Mouse (Mus musculus) heart, embryonic 13.5 days (tissue): Measurements from ENCODE around the gene Thada. TPM values are rescaled to one million over a fixed set of nuclear protein-coding genes. Genes with fewer than 3 reads are reported as not detected.

Experiments
- ATAC-seq: fragments of 200-750 bp; cut with Nextera tagmentation; 2 replicates; pipeline ENCODE4 v1.8.0; 2017; ENCODE audit warnings: moderate TSS enrichment; ENCODE audit not compliant: insufficient number of reproducible peaks, low FRiP score, low TSS enrichment; ENCODE audit errors: extremely low read depth
- H3K27ac ChIP-seq: fragments of 300-500 bp; sonication (generic); replicated peaks from 2 replicates; pipeline ENCODE4 v1.5.1; 2015; ENCODE audit warnings: moderate library complexity, mild to moderate bottlenecking, inconsistent platforms
- H3K27me3 ChIP-seq: fragments of 300-500 bp; sonication (generic); replicated peaks from 2 replicates; pipeline ENCODE4 v1.6.1; 2015; ENCODE audit warnings: mild to moderate bottlenecking, inconsistent platforms
- H3K36me3 ChIP-seq: fragments of 300-500 bp; sonication (generic); 2 replicates; pipeline ENCODE4 v1.6.1; 2015; ENCODE audit warnings: mild to moderate bottlenecking, inconsistent platforms
- H3K4me1 ChIP-seq: fragments of 300-500 bp; sonication (generic); 2 replicates; pipeline ENCODE4 v1.6.1; 2015; ENCODE audit warnings: inconsistent platforms
- H3K4me2 ChIP-seq: fragments of 300-500 bp; sonication (generic); 2 replicates; pipeline ENCODE4 v1.6.1; 2015; ENCODE audit warnings: inconsistent platforms, mild to moderate bottlenecking, moderate library complexity
- H3K4me3 ChIP-seq: fragments of 300-500 bp; sonication (generic); 2 replicates; pipeline ENCODE4 v1.5.1; 2015; ENCODE audit warnings: moderate library complexity, mild to moderate bottlenecking, inconsistent platforms
- H3K9ac ChIP-seq: fragments of 300-500 bp; sonication (generic); 2 replicates; pipeline ENCODE4 v1.6.1; 2015; ENCODE audit warnings: inconsistent platforms, mild to moderate bottlenecking, moderate library complexity
- H3K9me3 ChIP-seq: fragments of 300-500 bp; sonication (generic); 2 replicates; pipeline ENCODE4 v1.6.1; 2016; ENCODE audit warnings: inconsistent platforms
- WGBS: fragments of 180-500 bp; shearing (Covaris S2); methylation state at CpG from one replicate; pipeline ENCODE4 v1.1.7; 2015; ENCODE audit warnings: mixed read lengths; 5-methylcytosine and 5-hydroxymethylcytosine counted together
- polyA plus RNA-seq: library from polyadenylated mRNA; unstranded; fragments of >200 nt; fragmentation: Nextera tagmentation; extraction: Ambion mirVana; gene quantifications from 2 replicates; pipeline ENCODE4 v1.2.1, GENCODE M21; 2015

Thada gene
- polyA plus RNA-seq, 1 experiment from 2014 or later, result 4.6 TPM

DNA sequence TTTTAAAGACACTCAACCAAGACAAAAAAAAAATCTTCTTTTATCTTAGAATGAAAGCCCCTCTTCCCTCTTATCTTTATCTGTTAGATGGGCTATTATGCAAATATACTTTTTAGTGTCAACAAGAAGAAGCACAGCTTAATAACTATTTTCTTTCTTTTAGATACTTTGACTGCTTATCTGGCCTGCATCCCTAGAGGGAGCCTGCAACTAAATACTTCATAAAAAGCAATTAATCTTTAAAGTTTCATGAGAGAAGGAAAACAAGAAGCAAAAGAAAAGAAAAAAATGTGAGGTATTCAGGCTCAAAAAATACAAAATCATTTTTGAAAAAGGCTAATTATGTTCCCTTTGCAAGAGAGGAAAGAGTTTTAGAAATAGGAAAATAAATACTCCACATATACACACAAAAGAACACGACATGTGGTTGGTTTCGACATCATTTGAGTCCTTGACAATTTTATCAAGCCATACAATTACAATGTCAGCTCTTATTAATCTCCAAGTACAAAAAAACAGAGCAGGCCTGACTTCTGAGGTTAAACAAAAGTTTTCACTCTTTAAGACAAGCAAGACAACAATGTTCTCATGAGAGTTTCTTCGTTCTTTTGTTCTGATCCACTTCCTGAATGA, 32.1 kb upstream of the Thada start:
- no peak for ATAC-seq
- Histone ChIP-seq H3K9ac (no peak overlapping the region), H3K36me3 (no peaks in the 10 kb centered on the region), H3K27me3 (no peaks in the 10 kb centered on the region; the same call in 1 of the 2 replicates), H3K9me3 (no peaks in the 10 kb centered on the region), H3K4me1 (no peaks in the 10 kb centered on the region), H3K27ac (no peak overlapping the region), H3K4me3 (no peak overlapping the region), H3K4me2 (no peak overlapping the region)
- 69% methylated on average over 3 of the region's 3 CpGs for WGBS

DNA sequence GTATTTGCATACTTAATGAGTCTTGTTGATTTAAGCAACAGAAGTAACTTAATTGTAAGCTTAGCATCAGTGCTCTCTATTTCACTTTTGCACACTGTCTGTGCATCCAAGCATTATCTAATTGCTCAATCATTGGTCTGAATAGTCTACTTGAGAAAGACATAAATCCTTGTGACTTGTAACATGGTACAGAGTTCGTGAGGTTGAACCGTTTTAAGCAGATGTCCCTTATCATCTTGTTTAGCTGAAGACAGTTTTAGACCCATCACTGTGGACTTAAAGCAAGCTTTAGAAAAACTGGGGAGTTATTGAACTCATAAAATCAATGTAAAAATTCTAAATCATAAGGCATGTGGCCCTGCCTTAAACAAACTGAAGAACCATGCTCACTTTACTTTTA, 31.6 kb upstream of the Thada start:
- H3K9me3 ChIP-seq, result no peaks in the 10 kb centered on the region
- no peak overlapping the region for H3K4me2 ChIP-seq
- no peak overlapping the region for H3K4me3 ChIP-seq
- H3K27me3 ChIP-seq, result no peaks in the 10 kb centered on the region; the same call in 1 of the 2 replicates
- 42% methylated on average over 2 of the region's 2 CpGs for WGBS
- H3K4me1 ChIP-seq, result no peaks in the 10 kb centered on the region
- no peak overlapping the region for H3K9ac ChIP-seq
- H3K27ac ChIP-seq, result no peak overlapping the region
- ATAC-seq, result no peak
- no peaks in the 10 kb centered on the region for H3K36me3 ChIP-seq

DNA sequence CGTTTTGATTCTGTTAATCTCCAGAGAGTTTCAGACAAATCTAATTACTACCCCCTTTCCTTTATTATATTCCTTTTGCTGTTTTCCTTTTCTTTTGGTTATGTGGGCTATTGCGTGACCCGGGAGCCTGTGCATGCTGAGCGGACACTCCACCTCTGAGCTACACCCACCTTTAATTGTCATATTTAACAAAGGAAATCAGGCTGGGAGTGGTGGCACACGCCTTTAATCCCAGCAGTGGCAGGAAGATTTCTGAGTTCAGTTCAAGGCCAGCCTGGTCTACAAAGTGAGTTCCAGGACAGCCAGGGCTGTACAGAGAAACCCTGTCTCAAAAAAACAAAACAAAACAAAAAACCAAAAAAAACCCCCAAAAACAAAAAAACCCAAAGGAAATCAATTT, 31.0 kb upstream of the Thada start:
- H3K4me2 ChIP-seq, result no peak overlapping the region
- H3K27ac ChIP-seq, result no peak overlapping the region
- 82% methylated on average over 5 of the region's 5 CpGs for WGBS
- no peaks in the 10 kb centered on the region for H3K4me1 ChIP-seq
- no peak for ATAC-seq
- no peak overlapping the region for H3K4me3 ChIP-seq
- no peaks in the 10 kb centered on the region; the same call in 1 of the 2 replicates for H3K27me3 ChIP-seq
- no peaks in the 10 kb centered on the region for H3K36me3 ChIP-seq
- no peaks in the 10 kb centered on the region for H3K9me3 ChIP-seq
- H3K9ac ChIP-seq, result no peak overlapping the region

DNA sequence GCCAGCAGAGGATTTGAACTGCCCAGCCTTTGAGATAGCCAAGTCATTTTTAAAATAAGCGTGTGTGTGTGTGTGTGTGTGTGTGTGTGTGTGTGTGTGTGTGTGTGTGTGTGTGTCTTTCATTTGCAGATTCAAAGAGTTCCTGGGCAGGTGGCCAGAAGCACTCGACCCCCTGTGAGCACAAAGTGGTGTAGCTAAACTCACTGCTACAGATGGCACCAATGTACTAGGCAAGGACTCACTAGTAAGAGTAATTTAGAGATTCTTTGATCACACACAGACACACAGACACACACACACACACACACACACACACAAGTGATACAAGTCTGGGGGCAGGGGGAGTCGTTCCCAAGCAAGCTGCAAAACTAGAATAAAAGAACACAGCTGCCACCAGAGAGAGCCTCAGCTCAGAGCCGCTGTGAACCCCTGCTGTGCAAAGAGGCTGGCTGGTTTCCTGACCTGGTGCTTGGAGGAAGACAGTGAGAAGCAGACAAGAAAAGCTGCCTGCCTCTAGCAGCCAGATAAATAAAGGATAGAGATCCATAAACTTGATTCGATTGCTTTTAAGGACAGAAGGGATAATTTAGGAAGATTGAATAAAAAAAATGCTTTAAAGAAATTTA, 26.4 kb upstream of the Thada start:
- 24% methylated on average over 5 of the region's 5 CpGs for WGBS
- ATAC-seq, result no peak
- no peak overlapping the region for H3K27ac ChIP-seq
- H3K4me2 ChIP-seq, result no peak overlapping the region
- no peaks in the 10 kb centered on the region for H3K4me1 ChIP-seq
- no peak overlapping the region for H3K9ac ChIP-seq
- H3K36me3 ChIP-seq, result no peaks in the 10 kb centered on the region
- no peaks in the 10 kb centered on the region; the same call in 1 of the 2 replicates for H3K27me3 ChIP-seq
- H3K9me3 ChIP-seq, result no peaks in the 10 kb centered on the region
- no peak overlapping the region for H3K4me3 ChIP-seq

DNA sequence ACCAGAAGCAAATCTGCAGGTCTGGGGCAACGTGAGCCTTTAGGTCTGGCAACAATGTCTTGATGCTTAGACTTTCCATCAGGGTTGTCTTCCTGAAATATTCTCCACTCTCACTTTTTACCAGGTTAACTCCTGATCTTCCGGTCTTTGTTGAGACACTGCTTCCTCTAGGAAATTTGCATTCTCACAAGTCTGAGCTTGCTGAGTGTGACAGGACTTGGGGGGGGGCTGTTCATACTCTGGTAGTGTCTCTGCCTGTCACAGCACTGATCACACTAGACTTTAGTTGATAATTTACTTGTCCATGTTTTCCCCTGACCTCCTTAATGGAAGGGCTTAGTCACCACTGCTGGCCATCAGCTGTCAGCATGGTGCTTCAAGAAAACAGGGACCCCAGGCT, 21.4 kb upstream of the Thada start:
- Histone ChIP-seq H3K4me3 (no peak overlapping the region), H3K4me2 (no peak overlapping the region), H3K4me1 (no peaks in the 10 kb centered on the region), H3K27me3 (no peaks in the 10 kb centered on the region), H3K9me3 (no peaks in the 10 kb centered on the region), H3K27ac (no peak overlapping the region), H3K9ac (no peak overlapping the region), H3K36me3 (no peaks in the 10 kb centered on the region)
- no peak for ATAC-seq
- 65% methylated on average over 2 of the region's 2 CpGs for whole genome bisulfite sequencing

DNA sequence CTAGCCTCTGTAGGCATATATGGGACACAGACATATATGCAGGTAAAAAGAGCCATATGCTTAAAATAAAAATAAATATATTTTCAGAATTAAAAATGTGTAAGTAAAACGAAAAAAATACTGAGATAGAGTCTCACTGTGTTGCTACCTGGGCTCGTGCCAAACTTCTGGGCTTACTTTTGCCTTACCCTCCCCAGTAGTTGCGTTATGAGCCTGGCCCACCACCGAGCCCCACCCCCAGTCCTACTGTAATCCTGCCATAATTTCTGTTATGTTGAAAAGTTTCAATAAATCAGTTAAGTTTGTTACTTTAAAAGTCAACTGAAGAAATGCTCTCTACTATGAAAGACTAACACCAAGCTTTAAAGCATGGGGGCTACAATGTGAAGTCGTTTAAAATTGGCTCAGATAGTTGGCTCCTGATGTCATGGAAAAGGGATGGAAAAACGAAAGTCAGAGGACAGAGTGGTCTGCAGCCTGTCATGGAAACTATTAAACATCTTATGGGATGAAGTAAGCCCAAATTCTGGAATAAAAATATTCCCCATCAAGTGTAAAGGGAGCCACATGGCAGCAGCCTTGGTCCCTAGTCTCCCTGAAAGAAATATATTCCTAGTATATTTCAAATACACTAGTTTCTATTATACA, 17.8 kb upstream of the Thada start:
- H3K27me3 ChIP-seq, result no peaks in the 10 kb centered on the region
- 56% methylated on average over 6 of the region's 6 CpGs for WGBS
- no peak overlapping the region for H3K4me2 ChIP-seq
- H3K4me3 ChIP-seq, result no peak overlapping the region
- no peak for ATAC-seq
- no peaks in the 10 kb centered on the region for H3K36me3 ChIP-seq
- no peaks in the 10 kb centered on the region for H3K9me3 ChIP-seq
- H3K4me1 ChIP-seq, result 0 out of 2 replicates have a peak, but pooled peaks cover 3% of the 10 kb centered on the region
- H3K27ac ChIP-seq, result no peak overlapping the region
- H3K9ac ChIP-seq, result no peak overlapping the region

DNA sequence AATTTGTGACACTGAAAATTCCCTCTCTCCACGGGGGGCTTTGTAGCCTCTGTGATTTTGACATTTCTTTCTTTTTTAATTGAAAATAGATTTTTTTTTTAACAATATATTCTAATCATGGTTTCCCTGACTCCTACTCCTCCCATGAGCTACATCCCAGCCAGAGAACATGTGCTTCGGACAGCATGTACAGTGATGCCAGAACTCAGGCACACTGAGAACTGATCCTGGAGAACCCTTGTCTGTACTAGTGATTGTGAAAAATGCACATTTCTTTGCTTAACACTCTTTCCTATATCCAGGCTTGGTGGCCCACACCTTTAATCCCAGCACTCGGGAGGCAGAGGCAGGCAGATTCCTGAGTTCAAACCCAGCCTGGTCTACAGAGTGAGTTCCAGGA, 16.8 kb upstream of the Thada start:
- WGBS, result 76% methylated on average over 3 of the region's 3 CpGs
- H3K4me2 ChIP-seq, result no peak overlapping the region
- H3K36me3 ChIP-seq, result no peaks in the 10 kb centered on the region
- ATAC-seq, result no peak
- no peaks in the 10 kb centered on the region for H3K9me3 ChIP-seq
- H3K9ac ChIP-seq, result no peak overlapping the region
- no peak overlapping the region for H3K4me3 ChIP-seq
- H3K27me3 ChIP-seq, result no peaks in the 10 kb centered on the region
- H3K4me1 ChIP-seq, result 0 out of 2 replicates have a peak, but pooled peaks cover 3% of the 10 kb centered on the region
- H3K27ac ChIP-seq, result no peak overlapping the region

DNA sequence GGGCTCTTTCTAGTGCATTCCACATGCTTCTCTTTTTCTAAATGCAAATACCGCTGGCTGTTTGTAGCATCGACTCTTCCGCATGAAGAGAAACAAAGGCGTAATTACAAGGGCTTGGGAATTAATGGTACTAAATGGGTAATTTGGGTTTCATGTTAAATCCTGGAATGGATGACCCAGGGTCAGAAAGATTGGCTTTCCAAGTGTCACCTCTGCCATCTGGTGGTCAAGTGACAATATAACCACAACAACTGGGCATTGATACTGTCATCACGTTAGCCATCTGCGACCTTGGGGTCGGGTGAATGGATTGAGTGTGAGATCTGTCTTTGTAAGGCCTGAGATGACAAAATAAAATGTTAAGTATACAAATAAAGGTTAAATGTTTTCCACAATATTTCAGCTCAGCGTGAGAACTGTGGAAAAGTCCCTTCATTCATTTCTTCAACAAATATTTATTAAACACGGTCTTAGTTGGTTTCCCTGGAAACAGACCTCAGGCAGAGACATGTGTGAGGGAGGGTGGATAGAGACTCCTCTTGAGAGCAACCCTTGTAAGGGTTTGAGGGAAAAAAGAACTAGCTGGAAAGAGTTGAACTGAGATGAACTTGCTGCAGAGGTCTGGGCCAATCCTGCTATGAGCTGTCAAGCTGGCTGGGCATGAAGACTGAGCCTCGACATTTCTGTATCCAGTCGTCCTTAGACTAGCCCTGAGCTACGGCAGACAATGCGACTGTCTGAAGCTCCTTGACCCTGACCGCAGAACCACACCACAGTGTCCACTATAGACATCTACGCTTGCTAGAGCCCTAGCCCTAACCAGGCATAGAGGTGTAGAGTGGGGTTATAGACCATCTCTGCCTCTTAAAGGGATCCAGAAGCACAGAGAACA, 14.7 kb upstream of the Thada start:
- ATAC-seq, result no peak
- WGBS, result 53% methylated on average over 15 of the region's 15 CpGs
- Histone ChIP-seq H3K27me3 (no peaks in the 10 kb centered on the region), H3K9me3 (no peaks in the 10 kb centered on the region), H3K4me1 (0 out of 2 replicates have a peak, but pooled peaks cover 3% of the 10 kb centered on the region), H3K4me2 (no peak overlapping the region), H3K36me3 (no peaks in the 10 kb centered on the region), H3K4me3 (no peak overlapping the region), H3K27ac (no peak overlapping the region), H3K9ac (no peak overlapping the region)

DNA sequence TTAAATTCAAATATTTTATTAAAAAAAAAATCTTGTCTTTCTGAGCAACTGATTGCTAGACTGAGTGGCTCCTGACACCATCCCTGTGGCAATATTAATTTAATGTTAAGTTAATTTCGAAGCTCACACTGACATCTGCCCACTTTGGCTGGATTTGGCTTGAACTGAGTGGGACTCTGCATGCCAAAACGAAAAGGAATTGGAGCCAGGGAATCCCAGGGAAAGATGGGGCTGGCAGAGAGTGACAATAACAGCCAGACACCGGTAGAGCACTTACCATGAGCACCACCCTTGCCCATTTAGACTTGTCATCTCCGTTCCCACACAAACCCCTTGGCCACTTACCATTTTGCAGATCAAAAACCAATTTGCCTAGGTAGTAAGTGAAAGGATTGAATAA, 12.3 kb upstream of the Thada start:
- 0 out of 2 replicates have a peak, but pooled peaks cover 3% of the 10 kb centered on the region for H3K4me1 ChIP-seq
- 68% methylated on average over 4 of the region's 4 CpGs for WGBS
- H3K9ac ChIP-seq, result no peak overlapping the region

DNA sequence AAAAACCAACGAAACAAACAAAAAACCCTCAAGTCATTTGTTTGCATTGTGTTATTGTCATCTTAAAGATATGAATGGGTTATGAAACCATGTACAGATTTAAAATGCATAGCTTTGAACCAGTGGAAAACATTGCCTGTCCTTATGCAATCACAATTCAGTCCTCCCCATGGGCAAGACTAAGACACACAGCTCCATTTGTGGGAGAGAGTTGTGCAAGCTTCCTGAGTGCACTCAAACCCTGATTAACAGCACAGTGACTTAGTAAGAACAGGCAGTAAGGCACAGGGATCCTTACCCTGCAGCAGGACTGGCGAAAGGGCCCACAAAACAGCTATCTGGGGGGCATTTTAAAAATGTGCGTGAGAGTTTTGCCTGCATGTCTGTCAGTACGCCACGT, 11.2 kb upstream of the Thada start:
- no peaks in the 10 kb centered on the region for H3K27me3 ChIP-seq
- no peak overlapping the region for H3K4me3 ChIP-seq
- no peak overlapping the region for H3K4me2 ChIP-seq
- no peak overlapping the region for H3K27ac ChIP-seq
- H3K9ac ChIP-seq, result no peak overlapping the region
- 76% methylated on average over 5 of the region's 5 CpGs for WGBS
- no peaks in the 10 kb centered on the region for H3K36me3 ChIP-seq
- H3K9me3 ChIP-seq, result no peaks in the 10 kb centered on the region
- ATAC-seq, result no peak
- H3K4me1 ChIP-seq, result 0 out of 2 replicates have a peak, but pooled peaks cover 3% of the 10 kb centered on the region

More for the DNA sequence above, 12.3 kb upstream of the Thada start:
- ATAC-seq, result no peak
- H3K9me3 ChIP-seq, result no peaks in the 10 kb centered on the region
- H3K36me3 ChIP-seq, result no peaks in the 10 kb centered on the region
- H3K4me3 ChIP-seq, result no peak overlapping the region
- no peak overlapping the region for H3K27ac ChIP-seq
- no peaks in the 10 kb centered on the region for H3K27me3 ChIP-seq
- H3K4me2 ChIP-seq, result no peak overlapping the region

DNA sequence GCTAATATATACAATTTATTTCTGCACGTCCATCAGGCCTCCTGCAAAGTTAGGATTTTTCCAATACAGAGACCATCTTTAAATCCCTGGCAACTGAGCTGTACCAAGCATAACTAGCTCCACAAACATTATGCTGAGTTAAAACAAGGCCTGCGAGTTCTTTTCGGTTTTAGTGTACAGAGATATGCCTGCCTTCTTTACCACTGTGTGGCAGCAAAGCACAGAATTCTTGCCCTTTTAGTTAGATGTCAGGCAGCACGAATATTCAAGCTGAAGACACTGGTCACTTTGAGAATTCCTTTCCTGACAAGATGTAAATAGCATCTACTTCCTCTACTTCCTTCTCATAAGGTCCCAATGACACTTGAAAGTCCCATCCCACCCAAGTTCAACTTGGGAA, 8.3 kb upstream of the Thada start:
- no peak for ATAC-seq
- 53% methylated on average over 4 of the region's 4 CpGs for WGBS
- no peaks in the 10 kb centered on the region for H3K27me3 ChIP-seq
- H3K4me2 ChIP-seq, result no peak overlapping the region
- no peaks in the 10 kb centered on the region for H3K4me1 ChIP-seq
- no peaks in the 10 kb centered on the region for H3K36me3 ChIP-seq
- H3K9ac ChIP-seq, result no peak overlapping the region
- no peak overlapping the region for H3K4me3 ChIP-seq
- no peak overlapping the region for H3K27ac ChIP-seq
- no peaks in the 10 kb centered on the region for H3K9me3 ChIP-seq
